Mouse (Mus musculus): ENCODE data around the gene Itga10.
A peak's percentile ranks its signal among the peaks of the same experiment; 100 is the strongest.
"Not testable (repeated sequence)": the region's sequence is repeated elsewhere in the genome, so short reads cannot be mapped to it uniquely, and the experiment has no call there.

Itga10 gene

DNA sequence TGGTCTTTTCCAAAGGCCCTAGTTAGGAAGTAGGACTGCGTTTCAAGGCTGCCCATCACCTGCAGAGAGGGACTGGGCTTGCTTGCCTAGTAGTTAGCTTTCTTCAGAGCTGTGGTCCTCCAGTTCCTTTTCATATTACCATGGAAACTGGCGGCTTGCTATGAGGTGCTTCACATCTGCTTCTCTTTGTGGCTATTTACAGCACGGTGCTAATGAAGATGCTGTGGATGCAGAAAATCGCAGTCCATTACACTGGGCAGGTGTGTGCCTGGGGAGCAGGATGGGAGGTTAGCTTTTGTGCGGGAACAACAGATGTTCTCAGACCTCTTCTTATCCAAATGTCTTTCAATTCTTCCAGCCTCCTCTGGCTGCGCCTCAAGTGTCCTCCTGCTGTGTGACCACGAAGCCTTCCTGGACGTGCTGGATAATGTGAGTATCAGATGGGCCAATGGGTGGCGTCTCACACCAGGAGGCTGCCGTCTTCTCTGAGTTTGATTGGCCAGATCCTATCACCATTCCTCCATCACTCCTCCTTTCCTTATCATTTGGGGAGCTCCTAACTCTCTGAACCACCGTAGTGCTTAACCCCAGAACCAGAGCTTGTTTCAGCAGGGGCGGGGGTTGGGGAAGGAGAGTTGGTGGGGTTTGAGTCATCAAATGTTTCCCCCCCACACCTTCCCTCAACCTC, 35.0 kb downstream of the Itga10 start:
- no peak for DNase-seq (ENCODE audit: low read depth, low spot score)

DNA sequence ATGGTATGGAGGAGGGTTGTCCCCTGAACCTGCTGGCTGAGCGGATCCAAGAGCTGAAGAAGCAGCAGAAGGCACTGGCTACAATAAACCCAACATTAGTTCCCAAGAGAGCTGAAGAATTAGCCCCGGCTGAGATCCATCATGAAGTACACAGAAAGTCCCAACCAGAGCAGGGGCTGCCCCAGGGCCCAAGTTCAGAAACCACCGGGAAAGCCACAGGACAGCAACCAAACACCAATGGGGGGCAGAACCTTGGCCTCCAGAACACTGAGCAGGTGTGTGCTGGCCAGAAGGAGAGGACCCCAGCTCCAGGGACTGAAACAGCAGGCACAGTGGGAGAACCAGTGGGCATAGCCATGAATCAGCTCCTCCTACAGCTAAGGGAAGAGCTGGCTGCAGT, 38.1 kb downstream of the Itga10 start:
- DNase-seq (ENCODE audit: low read depth, low spot score), result no peak

DNA sequence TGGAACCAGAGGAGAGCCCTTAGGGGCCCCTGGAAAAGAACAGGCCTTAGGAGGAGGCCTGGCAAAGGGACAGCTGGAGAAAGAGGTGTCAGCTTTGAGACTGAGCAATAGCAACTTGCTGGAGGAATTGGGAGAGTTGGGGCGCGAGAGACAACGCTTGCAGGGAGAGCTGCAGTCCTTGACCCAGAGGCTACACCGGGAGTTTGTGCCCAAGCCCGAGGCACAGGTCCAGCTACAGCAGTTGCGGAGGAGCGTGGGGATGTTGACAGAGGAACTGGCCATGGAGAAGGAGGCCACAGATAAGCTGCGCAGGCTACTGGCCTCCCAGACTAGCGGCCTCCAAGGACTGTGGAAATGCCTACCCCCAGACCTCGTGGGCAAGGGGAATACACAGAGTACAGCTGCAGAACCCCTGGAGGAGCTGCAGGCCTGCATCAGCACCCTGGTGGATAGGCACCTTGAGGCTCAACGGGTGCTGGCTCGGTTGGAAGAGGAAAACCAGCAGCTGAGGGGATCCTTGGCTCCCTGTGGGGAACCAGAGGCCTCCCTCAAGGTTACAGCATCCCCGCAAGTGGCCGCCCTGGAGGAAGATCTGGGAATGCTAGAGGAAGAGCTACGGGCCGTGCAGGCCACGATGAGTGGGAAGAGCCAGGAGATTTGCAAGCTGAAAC, 38.9 kb downstream of the Itga10 start:
- DNase-seq (ENCODE audit: low read depth, low spot score), result no peak

DNA sequence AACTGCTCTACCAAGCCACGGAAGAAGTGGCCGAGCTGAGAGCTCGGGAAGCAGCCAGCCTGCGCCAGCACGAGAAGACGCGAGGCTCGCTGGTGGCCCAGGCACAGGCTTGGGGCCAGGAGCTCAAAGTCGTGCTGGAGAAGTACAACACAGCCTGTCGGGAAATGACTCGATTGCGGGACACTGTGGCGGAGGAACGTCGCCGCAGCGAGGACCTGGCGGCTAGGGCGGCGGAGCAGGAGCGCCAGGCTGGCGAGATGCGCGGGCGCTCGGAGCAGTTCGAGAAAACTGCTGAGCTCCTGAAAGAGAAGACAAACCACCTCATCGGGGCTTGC, 39.4 kb downstream of the Itga10 start:
- no peak for DNase-seq (ENCODE audit: low read depth, low spot score)

DNA sequence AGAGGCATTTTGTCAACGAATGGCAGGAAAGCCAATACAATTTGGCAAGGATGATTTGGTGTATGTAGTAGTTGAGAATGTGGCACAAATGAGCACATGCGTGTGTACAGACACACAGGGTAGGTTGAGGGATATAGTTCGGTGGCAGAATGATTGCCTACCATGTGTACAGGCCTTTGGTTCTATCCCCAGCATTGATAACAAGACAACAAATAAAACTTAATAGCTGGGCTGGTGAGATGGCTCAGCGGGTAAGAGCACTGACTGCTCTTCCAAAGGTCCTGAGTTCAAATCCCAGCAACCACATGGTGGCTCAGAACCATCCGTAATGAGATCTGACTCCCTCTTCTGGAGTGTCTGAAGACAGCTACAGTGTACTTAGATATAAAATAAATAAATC, 40.7 kb downstream of the Itga10 start:
- not testable (repeated sequence) for DNase-seq (ENCODE audit: low read depth, low spot score)

DNA sequence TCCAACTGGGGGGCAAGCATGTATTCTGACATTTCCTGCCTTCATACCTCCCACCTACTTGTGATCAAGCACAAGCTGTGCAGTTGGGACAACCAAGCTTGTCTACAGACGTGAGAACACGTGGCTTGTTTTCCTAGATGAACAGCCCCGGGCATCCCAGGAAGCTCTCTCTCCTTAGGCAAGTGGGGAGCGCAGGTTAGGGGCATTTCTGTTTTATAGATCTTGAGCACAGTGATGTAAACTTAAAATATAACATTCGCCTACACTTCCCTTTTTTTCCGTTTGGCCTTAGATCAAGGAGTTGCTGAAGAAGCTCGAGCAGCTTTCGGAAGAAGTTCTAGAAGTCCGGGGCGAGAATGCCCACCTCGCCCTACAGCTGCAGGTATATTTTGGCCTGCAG, 43.5 kb downstream of the Itga10 start:
- DNase-seq (ENCODE audit: low read depth, low spot score), result peak; percentile 33

DNA sequence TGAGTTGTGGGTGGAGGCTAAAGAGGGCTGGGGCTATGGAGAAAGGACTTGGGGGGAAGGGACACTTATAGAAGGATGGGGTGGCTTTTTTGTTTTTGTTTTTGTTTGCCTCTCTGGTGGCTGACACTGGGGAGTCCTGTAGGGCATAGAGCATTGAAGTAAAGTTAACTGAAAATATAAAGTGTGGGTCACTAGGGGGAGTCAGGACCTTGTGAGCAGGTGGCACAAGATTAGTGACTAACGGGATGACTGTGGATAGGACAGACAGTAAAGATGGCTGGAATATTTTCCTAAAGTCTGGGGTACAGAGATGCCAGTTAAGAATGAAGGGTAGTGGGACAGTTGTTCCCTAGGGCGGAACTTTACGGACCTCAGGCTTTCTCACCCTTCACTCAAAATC, 44.9 kb downstream of the Itga10 start:
- no peak for DNase-seq (ENCODE audit: low read depth, low spot score)

DNA sequence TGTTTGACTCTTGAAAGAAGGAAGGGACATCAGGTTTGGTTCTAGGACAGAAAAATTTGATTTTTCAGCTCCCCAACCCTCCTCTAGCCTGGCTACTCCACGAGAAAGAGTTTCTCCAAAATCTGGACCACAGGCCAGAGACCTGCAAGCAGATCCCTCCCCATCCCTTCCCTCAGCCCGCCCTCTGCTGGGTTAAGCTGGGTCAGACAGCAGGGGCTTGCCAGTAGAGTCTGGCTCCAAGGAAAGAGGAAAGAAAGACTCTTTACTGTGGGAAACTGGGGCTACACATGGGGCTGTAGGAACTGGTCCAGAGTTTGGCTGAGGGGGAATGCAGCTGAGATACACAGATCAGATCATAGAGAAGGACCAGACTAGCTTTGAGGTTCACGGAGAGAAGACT, 47.1 kb downstream of the Itga10 start:
- DNase-seq (ENCODE audit: low read depth, low spot score), result no peak

DNA sequence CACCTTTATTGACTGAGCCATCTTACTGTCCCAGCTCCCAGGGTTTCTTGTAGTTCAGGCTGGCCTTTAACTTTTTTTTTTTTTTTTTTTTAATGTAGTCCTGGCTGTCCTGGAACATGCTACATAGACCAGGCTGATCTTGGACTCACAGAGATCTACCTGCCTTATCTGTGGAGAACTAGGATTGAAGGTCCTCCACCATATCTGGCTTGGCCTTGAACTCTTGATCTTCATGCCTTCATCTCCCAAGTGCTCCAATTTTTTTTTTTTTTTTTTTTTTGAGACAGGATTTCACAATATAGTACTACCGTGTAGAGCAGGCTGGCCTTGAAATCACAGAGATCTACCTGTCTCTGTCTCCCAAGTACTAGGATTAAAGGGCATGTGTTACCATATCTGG, 48.2 kb downstream of the Itga10 start:
- DNase-seq (ENCODE audit: low read depth, low spot score), result no peak

DNA sequence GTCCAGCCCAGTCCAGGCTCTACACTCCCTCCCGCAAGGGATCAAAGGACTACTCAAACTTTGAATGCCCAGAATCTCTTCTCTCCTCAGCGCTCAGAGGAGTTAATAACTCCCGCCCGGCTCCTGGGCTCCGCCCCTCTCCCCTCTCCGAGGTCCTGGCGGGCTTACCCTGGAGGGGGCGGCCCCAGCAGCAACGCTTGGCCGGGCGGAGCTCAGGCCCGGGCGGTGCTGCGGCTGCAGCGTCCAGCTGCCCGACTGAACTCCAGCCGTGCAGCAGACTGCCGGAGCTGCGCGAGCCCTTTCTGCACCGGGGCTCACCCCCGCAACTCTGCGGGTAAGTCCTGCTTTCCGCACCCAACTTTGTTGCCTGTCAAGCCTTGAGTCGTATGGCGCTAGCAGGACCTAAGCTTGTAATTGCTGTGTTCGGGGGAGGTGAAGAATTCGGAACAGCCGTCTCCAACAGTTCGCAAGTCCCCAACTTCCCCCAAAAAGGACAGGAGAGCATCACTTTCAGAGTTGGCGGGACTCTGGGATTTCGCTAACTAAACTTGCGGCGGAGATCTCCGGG, 50.9 kb downstream of the Itga10 start, which contains the start of gene Pias3:
TSS of gene Pias3 (plus strand) at position 187 of the 568 bp plus-strand sequence.
- peak; percentile 89 for DNase-seq (ENCODE audit: low read depth, low spot score)

DNA sequence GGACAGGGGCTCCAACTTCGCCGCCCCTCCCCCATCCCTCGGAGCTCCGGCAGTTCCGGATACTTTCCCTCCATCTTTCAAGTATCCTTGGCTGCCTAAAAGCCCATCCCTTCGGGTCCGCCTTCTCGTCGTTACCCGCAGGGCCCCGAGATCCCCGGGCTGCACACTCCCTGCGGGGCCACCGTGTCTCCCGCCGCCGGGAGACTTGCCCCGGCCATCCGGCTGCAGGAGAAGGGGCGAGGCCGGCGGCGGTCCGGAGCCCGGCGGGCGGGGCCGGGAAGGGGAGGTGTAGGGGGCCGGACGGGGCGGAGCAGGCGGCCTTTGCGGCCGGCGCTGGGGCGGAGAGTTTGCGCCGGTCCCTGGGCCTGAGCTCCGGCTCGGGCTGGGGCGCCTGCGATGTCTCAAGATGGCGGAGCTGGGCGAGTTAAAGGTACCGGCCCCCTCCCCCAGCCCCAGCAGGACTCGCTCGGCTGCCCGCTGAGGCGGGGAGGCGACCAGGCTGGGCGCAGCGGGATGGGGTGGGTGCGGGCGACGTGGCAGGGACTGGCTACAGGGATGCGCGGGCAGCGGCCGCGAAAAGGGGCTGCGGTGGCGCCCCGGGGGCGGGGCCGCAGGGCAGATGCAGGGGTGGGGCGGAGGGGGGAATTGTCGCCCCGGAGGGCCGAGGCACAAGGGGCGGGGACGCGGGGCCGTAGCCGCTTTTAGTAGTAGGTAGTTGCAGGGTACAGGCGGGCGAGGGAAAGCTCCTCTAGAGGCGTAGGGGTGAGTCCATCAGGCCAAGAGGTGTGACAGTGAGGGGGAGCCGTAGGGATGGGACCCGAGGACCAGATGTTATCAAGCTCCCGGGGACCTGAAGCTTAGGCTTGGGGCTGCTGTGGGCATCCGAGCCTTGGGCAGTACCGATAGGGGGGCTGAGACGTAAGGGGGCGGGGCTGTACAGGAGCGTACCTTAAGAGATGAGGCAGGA, 51.7 kb downstream of the Itga10 start:
- peak; percentile 96 for DNase-seq (ENCODE audit: low read depth, low spot score)

DNA sequence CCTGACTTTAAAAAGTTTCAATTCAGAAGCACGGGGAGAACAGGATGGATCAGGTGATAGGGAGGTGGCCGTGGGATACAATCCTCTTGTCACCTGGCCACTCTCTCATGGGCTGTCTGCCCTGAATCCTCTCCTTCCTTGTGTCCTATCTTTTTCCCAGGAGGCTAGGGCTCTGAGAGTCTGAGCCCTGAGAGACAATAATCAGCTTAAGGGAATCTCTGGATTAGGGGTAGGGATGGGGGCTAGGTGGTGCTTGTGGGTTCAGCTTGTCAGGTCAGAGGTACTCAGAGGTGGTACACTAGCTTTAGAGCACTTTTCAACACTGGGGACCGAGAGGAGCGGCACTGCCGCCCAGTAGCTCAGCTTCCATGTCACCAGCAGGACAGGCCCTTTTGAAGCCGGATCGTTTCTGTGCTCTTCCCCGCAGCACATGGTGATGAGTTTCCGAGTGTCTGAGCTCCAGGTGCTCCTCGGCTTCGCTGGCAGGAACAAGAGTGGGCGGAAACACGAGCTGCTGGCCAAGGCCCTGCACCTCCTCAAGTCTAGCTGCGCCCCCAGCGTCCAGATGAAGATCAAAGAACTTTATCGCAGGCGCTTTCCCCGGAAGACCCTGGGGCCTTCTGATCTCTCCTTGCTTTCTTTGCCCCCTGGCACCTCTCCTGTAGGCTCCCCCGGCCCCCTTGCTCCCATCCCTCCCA, 53.8 kb downstream of the Itga10 start:
- no peak for DNase-seq (ENCODE audit: low read depth, low spot score)

DNA sequence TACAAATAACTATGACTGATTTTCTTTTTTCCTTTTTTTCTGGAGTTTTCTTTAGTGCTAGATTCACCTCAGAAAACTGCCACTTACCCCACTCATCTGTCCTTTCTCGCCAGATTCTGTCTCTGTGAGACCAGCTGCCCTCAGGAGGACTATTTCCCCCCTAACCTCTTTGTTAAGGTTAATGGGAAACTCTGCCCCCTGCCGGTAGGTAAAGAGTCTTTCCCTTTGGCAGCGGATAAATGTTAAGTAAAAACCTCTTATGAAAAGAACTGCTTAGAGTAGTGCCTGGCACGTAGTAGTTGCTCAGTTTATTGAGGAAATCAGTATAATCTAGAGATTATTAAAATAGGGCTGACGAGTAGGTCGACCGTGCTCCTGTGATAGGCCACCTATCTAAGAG, 55.0 kb downstream of the Itga10 start:
- DNase-seq (ENCODE audit: low read depth, low spot score), result peak; percentile 71

DNA sequence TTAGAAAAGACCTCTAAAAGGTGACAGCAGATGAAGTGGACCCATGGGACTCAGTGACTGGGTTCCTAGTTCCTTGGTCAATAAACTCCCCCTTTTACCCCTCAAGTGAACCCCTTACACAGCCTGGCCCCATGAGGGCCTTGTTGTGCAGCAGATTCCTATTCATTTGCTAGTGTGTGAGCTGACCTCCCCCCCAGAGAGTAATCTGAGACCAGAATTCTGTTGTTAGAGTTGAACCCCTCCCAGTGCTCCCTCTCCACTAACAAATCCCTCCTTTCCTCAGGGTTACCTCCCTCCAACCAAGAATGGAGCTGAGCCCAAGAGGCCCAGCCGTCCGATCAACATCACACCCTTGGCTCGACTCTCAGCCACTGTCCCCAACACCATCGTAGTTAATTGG, 55.6 kb downstream of the Itga10 start:
- no peak for DNase-seq (ENCODE audit: low read depth, low spot score)

DNA sequence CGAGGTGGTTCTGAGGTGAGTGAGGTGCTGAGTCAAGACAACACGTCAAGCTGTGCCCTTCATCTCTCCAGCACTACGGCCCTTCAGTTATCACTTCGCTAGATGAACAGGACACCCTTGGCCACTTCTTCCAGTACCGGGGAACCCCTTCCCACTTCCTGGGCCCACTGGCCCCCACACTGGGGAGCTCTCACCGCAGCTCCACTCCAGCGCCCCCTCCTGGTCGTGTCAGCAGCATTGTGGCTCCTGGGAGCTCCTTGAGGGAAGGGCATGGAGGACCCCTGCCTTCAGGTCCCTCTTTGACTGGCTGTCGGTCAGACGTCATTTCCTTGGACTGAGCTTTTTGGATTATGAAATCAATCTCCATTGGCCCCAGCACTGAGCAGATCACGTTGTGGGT, 59.4 kb downstream of the Itga10 start:
- DNase-seq (ENCODE audit: low read depth, low spot score), result peak; percentile 25

DNA sequence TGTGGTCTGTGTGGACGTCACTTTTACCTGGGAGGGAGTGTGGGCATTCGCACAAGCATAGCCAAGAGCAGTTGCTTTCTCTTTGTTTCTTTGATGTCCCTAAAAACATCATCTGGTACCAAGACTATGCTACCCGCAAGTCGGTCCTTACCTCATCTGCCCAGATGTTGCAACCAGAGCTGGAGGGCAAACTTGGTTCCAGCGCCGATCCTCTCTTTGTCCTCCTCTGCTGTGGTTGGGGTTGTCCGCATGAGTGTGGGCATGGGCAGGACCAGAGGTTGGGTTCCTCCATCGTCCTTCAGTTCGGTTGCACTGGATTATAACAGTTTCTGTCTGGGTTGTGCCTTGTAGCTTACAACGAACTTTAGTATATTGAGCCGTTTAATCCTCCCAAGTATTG, 60.8 kb downstream of the Itga10 start:
- DNase-seq (ENCODE audit: low read depth, low spot score), result no peak

DNA sequence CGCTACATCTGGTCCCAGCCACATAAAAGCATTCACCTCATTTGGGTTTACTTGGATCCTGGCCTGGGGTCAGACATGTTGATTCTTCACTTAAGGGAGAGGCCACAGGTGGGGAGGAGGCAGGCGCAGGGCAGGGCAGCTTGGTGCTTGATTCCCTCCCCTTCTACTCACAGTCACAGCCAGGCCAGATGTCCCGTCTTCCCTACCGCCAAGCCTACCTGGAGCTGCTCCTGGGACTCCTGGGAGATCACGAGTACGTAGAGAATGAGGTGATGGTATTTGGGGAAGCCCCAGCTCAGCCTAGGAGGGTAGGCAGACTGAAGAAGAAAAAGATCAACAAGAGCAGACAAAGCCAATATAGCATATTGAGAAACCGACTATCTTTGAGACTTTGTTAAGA, 61.6 kb downstream of the Itga10 start:
- DNase-seq (ENCODE audit: low read depth, low spot score), result no peak

DNA sequence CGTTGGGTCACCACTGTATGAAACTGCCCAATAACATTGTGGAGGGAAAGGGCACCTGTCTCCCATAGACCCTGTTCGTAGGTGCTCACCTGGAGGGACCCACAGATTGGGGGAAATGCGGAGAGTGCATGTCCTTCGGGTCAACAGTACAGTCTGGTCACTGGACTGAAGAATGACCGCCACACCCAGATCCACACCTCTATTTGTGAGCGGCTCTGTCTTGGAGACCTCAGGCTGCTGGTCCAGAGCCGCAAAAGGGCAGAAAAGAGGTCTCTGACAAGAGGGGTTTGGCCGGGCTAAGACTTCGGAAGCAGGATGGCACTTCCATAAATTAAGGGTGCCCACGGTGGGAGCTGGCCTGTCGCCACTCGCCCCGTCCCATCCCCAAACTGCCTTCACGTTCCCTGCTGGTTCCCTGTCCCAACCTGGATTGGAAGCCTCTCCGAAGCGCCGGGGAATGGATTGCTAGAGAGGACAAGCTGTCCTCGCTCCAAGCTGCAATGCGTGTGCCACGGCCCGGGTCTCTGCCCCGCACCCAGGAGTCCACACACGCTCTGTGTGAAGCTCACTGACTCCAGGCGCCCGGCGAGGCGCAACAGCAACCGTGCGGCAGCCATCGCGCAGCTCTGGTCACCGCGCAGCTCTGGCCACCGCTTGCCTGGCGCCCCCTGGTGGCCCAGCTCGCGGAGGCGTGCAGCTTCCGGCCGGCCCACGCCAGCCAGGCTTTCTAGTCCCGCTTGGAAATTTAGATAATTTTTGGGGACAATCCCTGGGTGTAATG, 62.7 kb downstream of the Itga10 start, which contains the start of gene Nudt17:
TSS of gene Nudt17 (minus strand) at position 660 of the 781 bp plus-strand sequence.
- peak; percentile 72 for DNase-seq (ENCODE audit: low read depth, low spot score)

DNA sequence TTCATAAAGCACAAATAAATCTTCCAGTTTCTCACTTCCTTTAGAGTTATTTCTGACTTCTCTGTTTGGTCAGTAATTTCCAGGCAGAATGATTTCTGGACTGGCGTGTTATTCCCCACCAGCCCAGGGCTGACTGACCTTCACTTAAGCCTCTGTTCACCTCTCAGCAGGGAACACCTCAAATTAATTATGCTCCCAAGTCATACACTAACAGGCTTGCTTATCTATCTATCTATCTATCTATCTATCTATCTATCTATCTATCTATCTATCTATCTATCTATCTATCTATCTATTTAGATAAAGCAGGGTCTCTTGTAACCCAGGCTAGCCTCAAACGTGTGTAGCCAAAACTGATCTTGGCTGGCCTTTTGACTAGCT, 63.3 kb downstream of the Itga10 start:
- DNase-seq (ENCODE audit: low read depth, low spot score), result no peak
